Mouse (Mus musculus): ENCODE results near the gene Sesn3.
A peak's percentile ranks its signal among the peaks of the same experiment; 100 is the strongest.
"Not testable (repeated sequence)": the region's sequence is repeated elsewhere in the genome, so short reads cannot be mapped to it uniquely, and the experiment has no call there.

Sesn3 gene

DNA sequence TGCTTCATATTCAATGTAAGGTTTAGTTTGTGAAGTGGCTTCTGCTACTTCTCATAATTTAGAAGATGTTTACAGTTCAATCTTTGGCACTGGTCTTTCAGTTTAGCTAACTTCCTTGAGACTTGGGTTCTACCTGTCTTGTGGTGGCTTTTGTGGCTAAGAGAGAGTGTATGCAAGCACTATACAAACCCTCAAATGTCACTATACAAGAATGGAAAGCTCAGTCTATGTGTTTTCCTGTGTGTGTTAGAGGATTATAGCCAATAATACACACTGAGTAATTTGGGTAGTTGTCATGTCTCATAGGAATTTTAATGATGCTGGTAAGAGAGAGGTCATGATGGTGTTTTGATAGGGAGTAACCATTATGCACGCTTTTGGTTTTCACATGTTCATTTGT is 5.8 kb downstream of the Sesn3 start:
- DNase-seq (ENCODE audit: low spot score in 2 of 2), result no peak

DNA sequence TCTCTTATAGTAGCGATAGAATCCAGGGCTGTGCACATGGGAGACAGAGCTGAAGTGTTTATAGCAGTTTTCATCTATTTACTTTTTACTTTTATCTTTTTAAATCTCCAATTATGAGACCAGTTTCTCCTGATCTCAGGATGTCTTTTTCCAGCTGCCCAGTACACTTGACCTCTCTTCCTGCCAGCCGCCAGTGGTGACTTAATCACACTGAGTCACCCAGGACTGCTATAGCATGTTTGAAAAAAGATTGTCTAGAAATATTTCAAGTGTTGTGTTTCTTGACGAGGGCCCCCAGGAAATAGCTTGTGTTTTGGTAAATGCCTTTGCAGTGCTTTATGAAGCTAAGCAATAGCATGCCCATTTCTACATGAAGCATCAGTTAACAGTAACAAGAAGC is 10.2 kb downstream of the Sesn3 start:
- peak in 1 of 2 experiments; percentile 40 for DNase-seq (ENCODE audit: low spot score in 2 of 2)

DNA sequence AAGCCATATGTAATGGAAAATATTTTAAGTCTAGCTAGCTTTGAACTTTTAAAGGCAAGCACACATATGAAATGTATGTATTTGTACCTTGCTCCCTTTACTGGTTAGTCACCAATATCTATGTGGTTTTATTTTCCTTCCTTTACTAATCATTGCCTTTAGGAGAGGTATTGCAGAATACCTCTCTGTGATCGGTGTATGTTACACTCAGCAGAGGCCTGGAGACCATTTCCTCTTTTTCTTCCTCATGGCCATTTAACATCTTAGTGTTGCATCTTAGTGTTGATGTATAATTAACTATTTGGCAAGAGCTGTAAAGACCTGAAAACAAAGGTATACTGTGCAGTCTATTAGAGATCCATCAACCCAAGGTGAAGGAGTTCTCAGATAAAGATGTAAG is 12.4 kb downstream of the Sesn3 start:
- DNase-seq (ENCODE audit: low spot score in 2 of 2), result no peak

DNA sequence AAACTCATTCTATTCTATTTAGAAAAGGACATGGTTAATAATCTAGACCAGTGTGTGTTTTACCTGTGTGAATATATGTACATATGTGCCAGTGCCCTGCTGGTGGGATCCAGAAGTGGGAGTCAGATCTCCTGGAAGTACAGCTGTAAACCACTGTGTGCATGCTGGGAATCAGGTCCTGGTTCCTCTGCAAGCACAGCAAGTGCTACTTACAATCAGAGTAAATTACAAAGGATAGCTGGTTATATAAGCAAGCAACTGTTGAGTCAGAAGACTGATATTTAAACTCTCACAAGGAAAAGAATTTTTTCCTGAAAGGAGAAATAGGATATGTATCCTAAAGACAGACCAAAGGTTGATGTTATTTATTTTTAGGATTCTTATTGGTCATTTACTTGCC is 13.6 kb downstream of the Sesn3 start:
- no peak for DNase-seq (ENCODE audit: low spot score in 2 of 2)

DNA sequence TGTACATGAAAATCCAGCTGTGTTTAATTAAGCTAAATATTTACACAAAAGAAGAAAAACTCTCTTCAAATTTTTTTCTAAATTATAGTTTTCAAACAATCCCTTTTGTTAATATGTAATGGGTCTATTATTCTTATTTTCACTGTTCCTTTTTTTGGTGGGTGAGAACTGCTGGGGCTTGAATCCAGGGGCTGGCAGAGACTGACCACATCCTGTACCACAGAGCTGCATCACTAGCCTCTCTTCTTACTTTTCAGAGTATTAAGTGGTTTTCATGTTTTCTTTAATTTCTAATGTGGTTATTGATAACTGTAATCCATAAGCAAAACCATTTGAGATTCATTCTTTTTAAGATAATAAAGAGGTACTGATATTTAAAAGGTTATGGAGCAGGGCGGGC is 19.0 kb downstream of the Sesn3 start:
- DNase-seq (ENCODE audit: low spot score in 2 of 2), result no peak

DNA sequence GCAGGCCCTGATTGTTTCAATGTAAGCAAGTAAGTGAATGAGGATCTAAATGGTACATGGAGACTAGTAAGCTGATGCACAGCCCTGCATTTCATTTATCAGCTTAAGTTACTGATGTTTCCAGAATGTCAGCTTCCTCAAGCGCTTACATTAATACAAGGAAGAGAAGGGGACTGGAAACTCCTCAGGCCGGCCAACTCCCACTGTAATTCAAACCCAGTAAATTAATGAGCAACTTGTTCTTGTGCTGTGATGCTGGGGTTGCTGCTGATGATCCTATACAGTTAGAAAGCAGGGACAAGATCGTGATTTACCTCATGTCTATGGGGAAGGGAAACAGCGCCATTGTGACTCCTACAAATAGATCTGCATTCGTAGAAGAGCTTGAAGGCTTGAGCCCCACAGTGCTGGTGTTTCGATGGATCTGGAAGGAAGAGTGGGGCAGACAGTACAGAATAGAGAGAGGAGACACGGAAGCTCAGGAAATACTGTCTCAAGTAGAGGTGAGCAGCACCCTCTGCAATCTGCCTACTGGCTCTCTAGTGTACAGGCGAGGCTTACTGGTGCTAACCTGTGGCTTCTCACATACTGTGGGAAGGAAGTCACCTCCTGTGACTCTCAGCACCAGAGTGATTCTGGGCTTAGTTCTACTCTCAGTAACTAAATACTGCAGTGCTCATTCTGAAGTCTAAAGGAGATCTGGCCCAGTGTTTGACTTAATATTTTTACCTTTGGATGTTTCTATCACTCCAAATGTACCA is 21.0 kb downstream of the Sesn3 start:
- DNase-seq (ENCODE audit: low spot score in 2 of 2), result no peak

DNA sequence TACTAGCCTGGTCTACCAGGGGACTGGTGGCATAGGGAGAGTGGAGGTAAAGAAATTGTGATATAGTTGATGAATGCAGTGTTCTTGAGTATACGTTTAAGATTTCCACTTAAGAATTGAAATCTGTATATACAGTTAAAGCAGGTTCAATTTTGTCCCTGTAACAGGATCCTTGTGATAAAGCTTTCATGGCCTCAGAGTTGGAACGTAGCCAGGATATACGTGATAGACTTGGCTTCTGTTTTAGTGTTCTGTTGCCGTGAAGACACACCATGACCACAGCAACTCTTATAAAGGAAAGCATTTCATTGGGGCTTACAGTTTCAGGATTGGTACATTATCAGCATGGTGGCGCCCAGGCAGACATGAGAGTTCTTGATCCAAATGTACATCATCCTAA is 22.3 kb downstream of the Sesn3 start:
- DNase-seq (ENCODE audit: low spot score in 2 of 2), result no peak

DNA sequence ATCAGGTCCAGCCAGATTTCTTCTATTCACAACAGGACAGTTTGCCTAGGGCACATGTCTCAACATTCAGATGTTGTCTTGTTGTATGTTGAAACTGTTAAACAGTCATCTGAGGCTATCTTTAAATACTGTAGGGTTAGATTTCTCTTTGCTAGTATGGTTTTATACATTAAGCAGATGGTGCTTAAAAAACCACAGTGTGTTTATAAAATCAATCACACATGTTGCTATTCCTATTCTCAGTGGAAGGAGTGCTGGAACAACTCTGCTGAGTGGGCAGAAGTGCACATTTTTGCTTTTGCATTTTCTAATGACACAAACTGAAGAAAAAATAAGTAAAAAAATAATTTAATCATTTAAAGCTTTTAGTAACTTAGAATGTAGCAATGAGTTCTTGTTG is 25.0 kb downstream of the Sesn3 start:
- DNase-seq (ENCODE audit: low spot score in 2 of 2), result no peak

DNA sequence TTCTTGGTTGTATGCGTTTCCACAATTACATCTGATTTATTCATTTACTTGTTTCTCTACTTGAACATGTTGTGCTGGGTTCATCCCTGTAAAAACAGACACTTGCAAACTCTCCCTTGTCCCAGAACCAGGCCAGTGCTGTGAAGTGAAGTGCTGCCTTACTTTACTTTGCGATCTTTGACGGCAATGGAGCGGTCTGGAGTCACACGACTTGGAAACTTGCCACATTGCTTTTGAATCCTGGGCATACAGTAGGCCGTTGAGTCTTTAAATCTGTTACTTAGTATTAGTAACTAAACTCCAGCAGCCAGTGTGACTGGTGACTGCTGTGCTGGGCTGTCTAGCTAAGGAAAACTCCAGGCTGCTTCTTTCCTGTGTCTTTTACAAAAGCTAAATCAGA is 25.9 kb downstream of the Sesn3 start:
- DNase-seq (ENCODE audit: low spot score in 2 of 2), result no peak

DNA sequence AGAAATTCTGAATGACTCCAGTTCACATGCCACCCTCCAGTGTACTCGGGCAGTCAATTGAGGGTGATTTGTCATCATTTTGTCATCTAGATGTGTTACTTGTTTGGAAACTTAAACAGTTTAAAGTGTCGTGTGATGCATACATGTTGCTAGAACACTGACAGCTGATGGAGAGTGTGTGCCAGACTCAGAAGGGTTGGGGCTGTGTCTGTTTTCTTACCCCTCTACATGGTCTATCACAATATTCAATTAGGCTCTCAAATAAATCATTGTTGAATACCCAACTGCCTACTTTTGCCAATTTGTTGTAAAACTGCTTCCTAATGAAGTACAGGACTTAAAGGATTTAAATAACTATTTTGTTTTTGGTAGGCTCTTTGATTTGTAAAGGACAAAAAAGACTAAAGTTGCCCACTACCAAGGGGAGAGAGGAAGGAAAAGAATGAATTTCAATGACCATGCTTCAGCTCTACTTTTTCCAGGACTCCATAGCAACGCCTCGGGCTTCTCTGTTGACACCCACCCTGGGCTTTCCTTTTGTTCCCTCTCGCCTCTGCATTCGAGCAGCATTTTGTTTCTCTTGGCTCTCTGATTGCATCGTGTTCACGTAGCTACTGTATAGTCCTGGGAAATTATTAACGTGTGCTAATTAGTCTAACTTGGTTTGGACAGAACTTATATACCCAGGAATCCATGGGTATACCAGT is 29.5 kb downstream of the Sesn3 start:
- DNase-seq (ENCODE audit: low spot score in 2 of 2), result no peak

DNA sequence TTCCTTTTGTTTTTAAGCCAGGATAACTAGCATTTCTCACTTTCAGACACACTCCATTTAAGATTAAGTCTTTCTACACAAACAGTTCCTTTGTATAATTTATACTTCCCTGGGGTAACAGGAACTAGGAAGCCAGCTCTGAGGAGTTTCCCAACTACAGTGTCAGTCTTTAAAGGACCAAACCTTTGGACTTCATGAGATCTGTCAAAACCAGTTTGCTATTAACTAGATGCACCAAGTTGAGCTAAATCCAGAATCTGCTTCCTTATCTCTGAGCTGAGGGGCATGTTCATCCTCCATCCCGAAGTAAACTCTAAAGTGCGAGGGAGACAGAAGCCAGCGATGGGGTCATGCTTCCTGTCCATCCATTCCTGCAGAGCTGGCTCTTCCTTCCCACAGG is 32.5 kb downstream of the Sesn3 start:
- DNase-seq (ENCODE audit: low spot score in 2 of 2), result no peak

DNA sequence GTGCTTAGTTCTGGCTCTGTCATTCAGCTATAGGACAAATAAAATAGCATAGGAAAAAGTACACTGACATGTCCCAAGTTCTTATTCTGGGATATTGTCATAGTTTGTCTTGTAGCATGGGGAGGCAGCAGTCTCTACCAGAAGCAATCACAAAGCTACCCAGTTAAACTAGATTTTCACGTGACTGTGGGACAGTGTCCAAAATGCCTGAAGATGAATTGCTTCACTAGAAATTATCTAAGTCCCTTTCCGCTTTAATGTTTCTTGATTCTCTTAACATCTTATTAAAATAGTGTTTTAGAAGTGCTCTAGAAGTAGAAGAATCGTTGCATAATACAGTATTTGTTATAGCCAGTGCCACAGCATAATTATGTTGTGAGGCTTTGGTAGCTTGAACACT is 39.1 kb downstream of the Sesn3 start:
- DNase-seq (ENCODE audit: low spot score in 2 of 2), result no peak

DNA sequence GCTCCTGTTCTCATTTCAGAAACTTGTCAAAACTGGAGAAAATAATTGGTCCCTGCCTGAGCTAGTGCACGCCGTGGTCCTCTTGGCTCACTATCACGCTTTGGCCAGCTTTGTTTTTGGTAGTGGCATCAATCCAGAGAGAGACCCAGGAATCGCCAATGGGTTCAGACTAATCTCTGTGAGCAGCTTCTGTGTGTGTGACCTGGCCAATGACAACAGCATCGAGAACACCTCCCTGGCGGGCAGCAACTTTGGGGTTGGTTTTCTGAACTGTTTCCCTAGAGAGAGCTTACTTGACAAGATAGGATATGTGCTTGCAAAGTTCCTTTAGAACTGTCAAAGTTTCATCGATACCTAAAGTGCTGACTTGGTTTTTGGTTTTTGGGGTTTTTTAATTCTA is 39.6 kb downstream of the Sesn3 start:
- no peak for DNase-seq (ENCODE audit: low spot score in 2 of 2)

DNA sequence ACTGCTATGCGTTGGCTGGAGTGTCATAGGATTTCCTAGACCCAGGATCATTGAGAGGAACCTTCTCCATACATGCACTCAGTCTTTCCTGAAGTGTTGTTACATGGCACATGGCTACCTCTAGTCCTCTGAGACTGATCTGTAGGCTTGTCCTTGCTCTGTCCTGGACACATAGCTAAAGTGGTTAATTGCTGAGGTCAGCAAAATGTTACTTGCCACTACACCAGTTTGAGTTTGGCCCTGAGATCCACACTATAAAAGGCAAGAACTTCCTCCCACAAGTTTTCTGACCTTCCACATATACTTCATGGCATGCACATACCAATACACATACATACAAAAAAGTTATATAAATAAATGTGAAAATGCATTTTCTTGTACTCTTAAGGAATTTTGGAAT is 41.8 kb downstream of the Sesn3 start:
- no peak for DNase-seq (ENCODE audit: low spot score in 2 of 2)

DNA sequence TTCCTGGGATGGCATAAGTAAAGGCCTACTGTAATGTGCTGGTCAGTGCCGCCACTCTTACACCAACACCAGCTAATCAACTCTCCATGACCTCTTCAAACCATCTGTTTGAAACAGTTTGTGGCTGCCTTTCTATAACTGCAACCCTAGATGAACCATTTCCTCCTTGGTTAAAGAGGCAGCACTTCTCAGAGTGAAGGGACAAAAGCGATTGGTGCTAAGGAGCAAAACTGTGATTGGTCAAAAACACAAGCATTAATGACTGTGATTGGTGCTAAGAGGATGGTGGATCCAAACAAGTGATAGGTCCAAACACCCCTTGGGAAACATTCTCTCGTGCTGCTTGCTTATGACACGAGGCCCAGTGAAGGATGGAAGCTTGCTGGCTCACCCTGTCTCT is 61.0 kb downstream of the Sesn3 start:
- DNase-seq (ENCODE audit: low spot score in 2 of 2), result no peak

DNA sequence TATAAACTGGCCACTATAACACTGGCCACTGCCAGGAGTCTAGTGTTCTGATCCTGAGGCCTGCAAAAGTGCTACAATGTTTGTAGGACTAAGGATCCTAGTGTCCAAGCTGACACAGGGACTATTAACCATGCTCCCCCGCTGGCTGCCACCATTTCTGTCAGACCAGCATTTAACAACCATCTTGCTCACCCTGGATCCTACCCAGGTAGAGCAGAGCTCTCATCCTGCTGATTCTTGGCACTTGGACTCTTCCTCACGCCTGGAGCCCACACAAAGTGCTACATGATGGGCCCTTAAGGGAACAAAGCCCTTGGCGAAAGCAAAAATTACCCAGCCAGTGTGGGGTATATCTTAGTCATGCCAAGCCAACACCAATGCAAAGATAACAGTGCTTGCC is 62.0 kb downstream of the Sesn3 start:
- no peak for DNase-seq (ENCODE audit: low spot score in 2 of 2)

DNA sequence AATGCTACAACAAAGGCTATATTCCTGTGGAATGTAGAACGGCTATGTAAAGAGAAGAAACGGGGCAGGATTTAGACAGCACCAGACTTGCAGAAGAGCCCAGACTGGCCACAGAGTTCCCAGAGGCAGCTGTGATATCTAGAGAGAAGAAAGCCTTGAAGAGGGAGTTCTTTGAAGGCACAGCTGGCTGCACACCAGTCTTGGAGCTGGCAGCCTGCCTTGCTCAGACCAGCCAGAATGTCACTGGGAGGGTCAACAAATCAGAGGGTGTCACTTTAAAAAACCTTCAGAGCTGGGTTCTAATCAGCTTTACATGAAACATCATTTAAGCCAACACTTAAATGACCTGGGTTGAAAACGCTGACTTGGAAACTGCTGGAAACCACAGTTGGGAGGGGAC is 63.8 kb downstream of the Sesn3 start:
- no peak for DNase-seq (ENCODE audit: low spot score in 2 of 2)

DNA sequence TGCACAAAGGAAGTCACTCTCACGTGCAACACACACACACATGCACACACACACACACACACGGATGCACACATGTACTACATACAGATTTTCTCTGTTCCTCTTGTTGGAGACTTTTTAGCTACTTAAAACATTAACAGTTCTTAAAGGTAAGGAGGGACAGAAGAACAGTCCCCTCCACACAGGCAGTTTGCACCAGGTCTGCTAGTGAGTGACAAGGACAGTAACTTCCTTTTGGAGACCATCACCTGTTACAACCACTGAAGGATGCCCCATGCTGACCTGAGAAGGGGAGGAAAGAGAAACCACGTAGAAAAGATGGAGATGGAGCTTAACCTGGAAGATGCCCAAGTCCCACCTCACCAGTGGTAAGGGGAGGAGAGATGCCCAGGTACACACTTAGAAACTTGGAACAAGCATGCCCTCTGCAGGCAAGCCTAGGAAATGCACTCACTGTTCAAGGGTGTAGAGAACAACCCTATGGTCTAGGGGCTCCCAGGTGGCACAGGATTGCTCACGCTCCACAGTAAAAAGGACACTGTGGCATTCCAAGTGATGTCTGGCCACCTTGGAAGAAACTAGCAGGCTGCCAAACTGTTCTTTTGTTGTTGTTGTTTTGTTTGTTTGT is 67.3 kb downstream of the Sesn3 start:
- DNase-seq (ENCODE audit: low spot score in 2 of 2), result peak; percentile 23 to 59

DNA sequence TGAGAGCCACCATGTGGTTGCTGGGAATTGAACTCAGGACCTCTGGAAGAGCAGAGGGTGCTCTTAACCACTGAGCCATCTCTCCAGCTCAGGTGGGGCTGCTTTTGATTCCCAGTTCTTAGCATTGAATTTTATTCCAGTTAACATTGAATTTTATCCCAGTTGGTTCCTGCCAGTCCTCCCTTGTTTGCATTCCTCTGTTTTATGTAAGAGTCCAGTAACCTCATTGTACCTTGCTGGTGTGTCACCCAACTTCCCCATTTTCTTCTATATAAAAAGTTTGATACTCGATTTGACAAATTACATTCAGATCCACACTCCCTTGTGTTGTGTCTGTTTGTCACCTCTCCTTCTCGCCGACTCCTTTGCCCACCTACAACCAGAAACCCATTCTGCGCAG is 71.0 kb downstream of the Sesn3 start:
- not testable (repeated sequence) for DNase-seq (ENCODE audit: low spot score in 2 of 2)

DNA sequence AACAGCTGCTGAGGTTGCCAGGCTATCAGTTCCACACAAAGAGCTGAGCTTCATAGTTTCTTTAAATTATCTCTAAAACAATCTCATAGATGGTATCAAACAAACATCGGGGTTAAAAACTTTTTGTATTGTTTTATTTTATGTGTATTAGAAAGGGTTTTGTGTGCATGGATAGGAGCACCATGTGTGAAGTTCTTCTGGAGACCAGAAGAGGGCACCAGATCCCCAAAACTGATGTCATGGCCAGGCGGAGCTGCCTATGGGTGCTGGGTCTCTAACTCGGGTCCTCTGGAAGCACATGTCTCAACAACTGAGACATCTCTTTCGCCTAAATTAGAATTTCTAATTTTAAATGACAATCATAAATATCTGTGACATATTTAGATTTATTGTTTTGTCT is 73.5 kb downstream of the Sesn3 start:
- DNase-seq (ENCODE audit: low spot score in 2 of 2), result no peak

DNA sequence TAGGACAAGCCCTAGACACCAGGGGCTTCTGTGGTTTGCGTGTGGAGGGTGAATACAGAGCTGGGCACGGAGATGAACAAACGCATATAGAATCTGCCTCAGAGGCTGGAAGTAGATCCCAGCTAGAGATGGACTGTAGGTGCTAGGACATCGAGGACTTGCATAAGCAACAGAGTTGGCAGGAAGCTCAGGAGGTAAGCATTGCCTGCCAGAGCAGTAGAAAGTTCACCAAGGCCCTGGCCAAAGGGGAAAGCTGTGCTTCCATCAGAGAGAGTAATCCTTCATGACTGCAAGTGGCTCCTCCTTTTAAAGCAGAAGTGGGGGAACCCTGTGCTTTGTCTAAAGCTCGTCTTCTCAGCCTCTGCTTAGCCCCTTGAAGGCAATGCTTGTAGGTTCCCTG is 74.5 kb downstream of the Sesn3 start:
- DNase-seq (ENCODE audit: low spot score in 2 of 2), result no peak

DNA sequence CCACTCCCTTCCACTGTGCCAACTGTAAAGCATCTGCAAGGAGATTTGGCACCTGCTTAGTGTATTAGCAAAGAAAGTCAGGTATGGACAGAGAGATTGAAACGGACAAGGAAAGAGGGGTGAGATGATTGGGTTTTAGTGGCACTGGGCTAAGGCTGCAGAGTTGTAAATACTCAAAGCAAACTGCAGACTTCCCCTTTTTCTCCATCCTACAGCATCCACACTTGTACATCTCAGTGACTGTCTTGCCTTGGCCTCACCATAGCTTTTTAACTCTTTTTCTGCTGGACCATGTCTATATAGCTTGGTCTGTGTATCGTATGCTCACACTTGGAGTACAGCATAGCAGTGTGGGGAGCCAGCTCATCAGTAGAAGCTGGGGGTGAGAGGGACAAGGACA is 75.9 kb downstream of the Sesn3 start:
- no peak for DNase-seq (ENCODE audit: low spot score in 2 of 2)

DNA sequence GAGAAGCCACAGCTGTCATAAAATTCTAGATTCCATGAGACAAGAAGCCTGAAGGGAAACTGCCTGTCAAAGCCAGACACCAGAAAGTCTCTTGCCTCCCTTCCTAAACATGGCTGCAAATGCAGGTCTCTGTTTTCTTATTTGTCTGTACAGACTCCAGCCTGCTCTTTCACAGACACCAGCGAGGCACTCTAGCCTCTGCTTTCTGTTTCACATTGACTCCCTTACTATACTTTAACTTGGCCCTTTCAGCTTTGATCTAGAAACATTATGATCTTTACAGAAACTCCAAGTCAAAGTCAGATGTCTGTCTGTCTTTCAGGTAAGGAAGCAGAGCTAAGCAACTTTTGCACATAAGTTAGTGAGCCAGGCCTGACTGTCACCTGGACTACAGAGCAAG is 77.5 kb downstream of the Sesn3 start:
- DNase-seq (ENCODE audit: low spot score in 2 of 2), result no peak

Data from urinary bladder, adult 18-20 months (tissue).